Mouse (Mus musculus): ENCODE measurements around the gene Rexo5. TPM values are rescaled to one million over a fixed set of nuclear protein-coding genes. Genes with fewer than 3 reads are reported as not detected.

The Rexo5 gene
- polyA plus RNA-seq, 1 experiment from 2014 or later: 27.3 TPM

GRCm38 (mm10) chr7:119898247-119898856, 104.5 kb downstream of the Rexo5 start:
- WGBS: 86% methylated on average over 1 of the region's 1 CpGs

More at GRCm38 (mm10) chr7:119898247-119898856, 104.5 kb downstream of the Rexo5 start:
- Histone ChIP-seq H3K4me1 (peaks cover 24% of the 10 kb centered on the region), H3K27ac (no peak overlapping the region), H3K4me3 (no peak overlapping the region), H3K27me3 (ENCODE audit: poor library complexity, severe bottlenecking) (no peaks in the 10 kb centered on the region), H3K9me3 (no peaks in the 10 kb centered on the region), H3K36me3 (replicated peaks) (no peaks in the 10 kb centered on the region)
- no peak for DNase-seq (ENCODE audit: extremely low spot score, low spot score)

Other genes with a start within 250 kb of the Rexo5 start
- not detected in 2 replicates for gene Acsm2, start 239.7 kb upstream of the Rexo5 start, polyA plus RNA-seq (2016; fragmentation: Nextera tagmentation; extraction: Ambion mirVana)
- gene Acsm1, start 187.0 kb upstream of the Rexo5 start, polyA plus RNA-seq (2016; fragmentation: Nextera tagmentation; extraction: Ambion mirVana): not detected in 2 replicates
- gene Acsm4, start 104.0 kb upstream of the Rexo5 start, polyA plus RNA-seq (2016; fragmentation: Nextera tagmentation; extraction: Ambion mirVana): 0.14 and 0.19 TPM in 2 replicates
- gene Thumpd1, start 73.2 kb upstream of the Rexo5 start, polyA plus RNA-seq (2016; fragmentation: Nextera tagmentation; extraction: Ambion mirVana): 101 and 108 TPM in 2 replicates
- 0.10 and 0.15 TPM in 2 replicates for gene Acsm3, start 33.1 kb upstream of the Rexo5 start, polyA plus RNA-seq (2016; fragmentation: Nextera tagmentation; extraction: Ambion mirVana)
- 34.6 and 36.0 TPM in 2 replicates for gene Eri2, start 52 bp downstream of the Rexo5 start, polyA plus RNA-seq (2016; fragmentation: Nextera tagmentation; extraction: Ambion mirVana)
- gene Lyrm1, start 101.9 kb downstream of the Rexo5 start, polyA plus RNA-seq (2016; fragmentation: Nextera tagmentation; extraction: Ambion mirVana): 8.7 and 9.6 TPM in 2 replicates
- gene Dcun1d3, start 102.3 kb downstream of the Rexo5 start, polyA plus RNA-seq (2016; fragmentation: Nextera tagmentation; extraction: Ambion mirVana): 12.8 and 14.3 TPM in 2 replicates

Measured in forebrain, embryonic 10.5 days (tissue).